Mouse (Mus musculus) E14TG2a.4 (cell line): ENCODE measurements around the gene Eml4.

Experiments used
- CTCF ChIP-seq: conservative IDR thresholded peaks from 2 replicates; pipeline ENCODE4 v1.5.1; 2014; ENCODE audit warnings: low read length
- NANOG ChIP-seq: IDR thresholded peaks from 2 replicates; pipeline ENCODE4 v1.6.1; 2014; ENCODE audit warnings: borderline replicate concordance, low read length, mixed read lengths

GRCm38 (mm10) chr17:83374123-83374522, 23.4 kb downstream of the Eml4 start:
- no peak for TF ChIP-seq CTCF
- no peak for TF ChIP-seq NANOG
